Mouse (Mus musculus): Measurements from ENCODE around the gene Elmsan1. TPM values are rescaled to one million over a fixed set of nuclear protein-coding genes. Genes with fewer than 3 reads are reported as not detected.

Gene Elmsan1
- polyA plus RNA-seq, 1 experiment from 2014 or later, result 11.1 TPM

DNA sequence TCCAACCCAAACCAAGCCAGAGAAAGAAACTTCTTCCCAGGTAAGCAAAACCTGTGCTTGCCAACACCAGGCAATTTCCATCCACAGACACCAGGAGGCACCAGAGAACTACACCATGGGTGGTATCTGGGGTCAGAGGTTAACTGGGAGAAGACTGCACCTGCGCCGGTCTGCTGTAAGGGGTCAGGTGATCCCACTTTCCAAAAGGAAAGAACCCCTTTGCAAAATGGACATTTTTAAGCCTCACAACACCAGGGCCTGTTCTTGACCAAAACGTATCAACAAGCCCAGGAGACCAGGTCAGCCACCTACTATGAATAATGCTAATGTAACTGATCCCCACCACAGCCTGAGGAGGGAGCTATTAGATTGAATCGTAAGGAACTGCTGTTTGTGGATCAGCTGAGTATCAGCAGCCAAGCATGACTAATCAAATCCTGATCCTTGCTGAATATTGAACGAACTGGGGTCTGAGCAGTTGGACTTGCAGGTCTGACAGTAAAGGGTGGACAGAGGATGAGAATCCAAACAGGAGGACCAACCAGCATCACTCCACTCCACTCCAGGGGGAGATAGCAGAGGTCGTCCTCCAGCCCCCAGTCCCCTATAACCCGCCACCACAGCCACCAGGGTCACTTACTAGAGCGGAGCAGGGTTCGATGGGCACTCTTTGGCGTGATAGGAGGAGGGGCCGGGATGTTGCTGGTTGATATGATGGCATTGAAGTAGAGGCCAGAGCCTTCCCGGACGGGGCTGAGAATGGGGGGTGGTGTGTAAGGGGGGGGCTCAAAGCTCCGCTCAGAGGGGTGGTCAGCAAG lies 56.9 kb downstream of the Elmsan1 start:
- H3K9ac ChIP-seq (ENCODE audit: low read length), result no peak overlapping the region
- no peaks in the 10 kb centered on the region for H3K9me3 ChIP-seq (ENCODE audit: control insufficient read depth, low read length)
- H3K4me1 ChIP-seq (replicated peaks; ENCODE audit: control insufficient read depth, insufficient read depth, low read length), result peaks cover 8% of the 10 kb centered on the region
- WGBS, result 69% methylated on average over 14 of the region's 14 CpGs
- ATAC-seq (ENCODE audit: low read depth), result peak; percentile 19; the same call in 1 of the 2 replicates
- H3K4me2 ChIP-seq (ENCODE audit: low read depth, low read length), result no peak overlapping the region
- H3K27ac ChIP-seq (ENCODE audit: low read length), result peak overlapping the region; percentile 25; the same call in 1 of the 2 replicates
- H3K36me3 ChIP-seq (ENCODE audit: control insufficient read depth, insufficient read depth, low read length), result peaks cover 35% of the 10 kb centered on the region
- H3K27me3 ChIP-seq (ENCODE audit: control insufficient read depth, insufficient read depth, low read depth, low read length), result no peaks in the 10 kb centered on the region
- H3K4me3 ChIP-seq (ENCODE audit: low read length), result no peak overlapping the region

- Histone ChIP-seq H3K36me3 (ENCODE audit: control insufficient read depth, insufficient read depth, low read length) (peaks cover 41% of the 10 kb centered on the region), H3K9ac (ENCODE audit: low read length) (no peak overlapping the region), H3K27ac (ENCODE audit: low read length) (peak overlapping the region; percentile 25; the same call in 1 of the 2 replicates), H3K4me1 (replicated peaks; ENCODE audit: control insufficient read depth, insufficient read depth, low read length) (peaks cover 7% of the 10 kb centered on the region), H3K4me3 (ENCODE audit: low read length) (no peak overlapping the region), H3K4me2 (ENCODE audit: low read depth, low read length) (no peak overlapping the region), H3K9me3 (ENCODE audit: control insufficient read depth, low read length) (no peaks in the 10 kb centered on the region), H3K27me3 (ENCODE audit: control insufficient read depth, insufficient read depth, low read depth, low read length) (no peaks in the 10 kb centered on the region)
- 0 out of 2 replicates have a peak, but pooled peaks have one; percentile 24 for ATAC-seq (ENCODE audit: low read depth)
- WGBS, result 29% methylated on average over 8 of the region's 8 CpGs
Measured at GRCm38 (mm10) chr12:84161116-84161515, 57.6 kb downstream of the Elmsan1 start.

DNA sequence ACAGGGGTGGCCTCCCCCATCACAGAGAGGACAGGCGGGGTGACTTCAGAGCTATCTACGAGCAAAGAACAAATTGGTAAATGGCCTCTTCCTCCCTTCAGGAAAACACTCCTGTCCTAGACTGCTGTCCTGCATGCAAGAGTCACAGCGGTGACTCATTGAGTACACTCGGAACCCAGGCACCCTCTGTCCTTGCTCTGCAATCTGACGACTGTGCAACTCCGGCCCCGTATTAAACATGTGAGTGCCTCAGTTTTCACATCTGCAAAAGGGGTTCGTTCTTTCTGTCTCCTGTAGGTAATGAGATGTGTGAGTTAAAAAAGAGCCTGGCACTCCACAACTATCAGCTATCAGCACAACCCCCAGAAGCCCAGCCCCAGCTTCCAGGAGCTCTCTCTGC lies 58.2 kb downstream of the Elmsan1 start:
- Histone ChIP-seq H3K9me3 (ENCODE audit: control insufficient read depth, low read length) (no peaks in the 10 kb centered on the region), H3K9ac (ENCODE audit: low read length) (no peak overlapping the region), H3K4me2 (ENCODE audit: low read depth, low read length) (no peak overlapping the region), H3K27me3 (ENCODE audit: control insufficient read depth, insufficient read depth, low read depth, low read length) (no peaks in the 10 kb centered on the region), H3K27ac (ENCODE audit: low read length) (no peak overlapping the region), H3K4me1 (replicated peaks; ENCODE audit: control insufficient read depth, insufficient read depth, low read length) (peaks cover 3% of the 10 kb centered on the region), H3K4me3 (ENCODE audit: low read length) (no peak overlapping the region), H3K36me3 (ENCODE audit: control insufficient read depth, insufficient read depth, low read length) (peaks cover 43% of the 10 kb centered on the region)
- no peak for ATAC-seq (ENCODE audit: low read depth)
- WGBS, result 94% methylated on average over 8 of the region's 8 CpGs

GRCm38 (mm10) chr12:84158156-84158555 lies 60.5 kb downstream of the Elmsan1 start:
- ATAC-seq (ENCODE audit: low read depth), result no peak
- WGBS, result 84% methylated on average over 14 of the region's 14 CpGs
- no peak overlapping the region for H3K9ac ChIP-seq (ENCODE audit: low read length)
- no peaks in the 10 kb centered on the region for H3K27me3 ChIP-seq (ENCODE audit: control insufficient read depth, insufficient read depth, low read depth, low read length)
- H3K4me3 ChIP-seq (ENCODE audit: low read length), result no peak overlapping the region
- H3K4me2 ChIP-seq (ENCODE audit: low read depth, low read length), result no peak overlapping the region
- peaks cover 3% of the 10 kb centered on the region for H3K4me1 ChIP-seq (replicated peaks; ENCODE audit: control insufficient read depth, insufficient read depth, low read length)
- H3K36me3 ChIP-seq (ENCODE audit: control insufficient read depth, insufficient read depth, low read length), result peaks cover 46% of the 10 kb centered on the region
- no peak overlapping the region for H3K27ac ChIP-seq (ENCODE audit: low read length)
- no peaks in the 10 kb centered on the region for H3K9me3 ChIP-seq (ENCODE audit: control insufficient read depth, low read length)

DNA sequence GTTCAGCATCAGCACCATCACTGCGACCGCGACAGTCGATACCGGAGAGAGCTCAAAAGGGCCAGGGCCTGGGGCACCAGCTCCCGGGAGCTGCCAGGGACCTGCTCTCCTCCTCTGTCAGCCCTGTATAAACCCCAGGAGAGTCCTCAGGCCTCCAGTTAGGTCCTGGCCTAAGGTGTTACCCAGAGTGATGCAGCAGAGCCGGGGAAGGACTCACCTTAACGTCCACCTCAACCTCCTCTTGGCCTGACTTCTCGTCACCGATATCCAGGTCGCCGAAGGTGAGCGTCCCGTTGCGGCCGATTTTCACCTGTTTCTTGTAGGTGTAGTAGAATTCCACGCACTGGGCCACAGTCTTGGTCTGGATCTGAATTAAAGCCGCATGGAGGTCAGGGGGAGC lies 62.5 kb downstream of the Elmsan1 start:
- Histone ChIP-seq H3K27ac (ENCODE audit: low read length) (no peak overlapping the region), H3K9ac (ENCODE audit: low read length) (no peak overlapping the region), H3K4me2 (ENCODE audit: low read depth, low read length) (no peak overlapping the region), H3K4me3 (ENCODE audit: low read length) (no peak overlapping the region), H3K27me3 (ENCODE audit: control insufficient read depth, insufficient read depth, low read depth, low read length) (no peaks in the 10 kb centered on the region), H3K4me1 (replicated peaks; ENCODE audit: control insufficient read depth, insufficient read depth, low read length) (peaks cover 3% of the 10 kb centered on the region), H3K36me3 (ENCODE audit: control insufficient read depth, insufficient read depth, low read length) (peaks cover 48% of the 10 kb centered on the region), H3K9me3 (ENCODE audit: control insufficient read depth, low read length) (no peaks in the 10 kb centered on the region)
- ATAC-seq (ENCODE audit: low read depth), result no peak
- WGBS, result 90% methylated on average over 18 of the region's 18 CpGs

DNA sequence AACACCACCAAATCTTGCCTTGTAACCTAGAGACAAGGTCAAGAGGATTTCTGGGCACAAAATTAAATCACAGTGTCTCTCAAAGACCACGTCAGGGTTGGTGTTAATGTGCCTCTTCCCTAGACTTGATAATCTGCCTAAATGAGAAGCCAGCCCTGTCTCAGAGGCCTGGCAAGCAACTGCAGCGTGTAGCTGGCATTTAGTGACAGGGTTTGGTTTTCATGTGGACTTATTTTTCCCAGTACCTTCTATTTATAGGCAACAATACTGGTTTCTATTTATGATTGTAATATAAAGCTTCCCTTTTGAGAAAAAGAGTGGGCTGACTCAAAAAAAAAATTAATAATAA lies 63.2 kb downstream of the Elmsan1 start:
- 63% methylated on average over 2 of the region's 2 CpGs for WGBS
- no peak overlapping the region for H3K27ac ChIP-seq (ENCODE audit: low read length)

GRCm38 (mm10) chr12:84154786-84155522 lies 63.7 kb downstream of the Elmsan1 start:
- H3K9ac ChIP-seq (ENCODE audit: low read length), result no peak overlapping the region
- H3K27ac ChIP-seq (ENCODE audit: low read length), result no peak overlapping the region
- no peaks in the 10 kb centered on the region for H3K9me3 ChIP-seq (ENCODE audit: control insufficient read depth, low read length)
- 53% methylated on average over 11 of the region's 11 CpGs for WGBS
- no peaks in the 10 kb centered on the region for H3K27me3 ChIP-seq (ENCODE audit: control insufficient read depth, insufficient read depth, low read depth, low read length)
- ATAC-seq (ENCODE audit: low read depth), result peak; percentile 27; the same call in 1 of the 2 replicates
- peaks cover 44% of the 10 kb centered on the region for H3K36me3 ChIP-seq (ENCODE audit: control insufficient read depth, insufficient read depth, low read length)
- H3K4me3 ChIP-seq (ENCODE audit: low read length), result no peak overlapping the region
- H3K4me1 ChIP-seq (replicated peaks; ENCODE audit: control insufficient read depth, insufficient read depth, low read length), result peaks cover 7% of the 10 kb centered on the region
- H3K4me2 ChIP-seq (ENCODE audit: low read depth, low read length), result no peak overlapping the region

More for the DNA sequence above, 63.2 kb downstream of the Elmsan1 start:
- no peak overlapping the region for H3K9ac ChIP-seq (ENCODE audit: low read length)
- ATAC-seq (ENCODE audit: low read depth), result no peak
- no peaks in the 10 kb centered on the region for H3K9me3 ChIP-seq (ENCODE audit: control insufficient read depth, low read length)
- H3K4me3 ChIP-seq (ENCODE audit: low read length), result no peak overlapping the region
- peaks cover 7% of the 10 kb centered on the region for H3K4me1 ChIP-seq (replicated peaks; ENCODE audit: control insufficient read depth, insufficient read depth, low read length)
- H3K4me2 ChIP-seq (ENCODE audit: low read depth, low read length), result no peak overlapping the region
- H3K36me3 ChIP-seq (ENCODE audit: control insufficient read depth, insufficient read depth, low read length), result peaks cover 46% of the 10 kb centered on the region
- no peaks in the 10 kb centered on the region for H3K27me3 ChIP-seq (ENCODE audit: control insufficient read depth, insufficient read depth, low read depth, low read length)

DNA sequence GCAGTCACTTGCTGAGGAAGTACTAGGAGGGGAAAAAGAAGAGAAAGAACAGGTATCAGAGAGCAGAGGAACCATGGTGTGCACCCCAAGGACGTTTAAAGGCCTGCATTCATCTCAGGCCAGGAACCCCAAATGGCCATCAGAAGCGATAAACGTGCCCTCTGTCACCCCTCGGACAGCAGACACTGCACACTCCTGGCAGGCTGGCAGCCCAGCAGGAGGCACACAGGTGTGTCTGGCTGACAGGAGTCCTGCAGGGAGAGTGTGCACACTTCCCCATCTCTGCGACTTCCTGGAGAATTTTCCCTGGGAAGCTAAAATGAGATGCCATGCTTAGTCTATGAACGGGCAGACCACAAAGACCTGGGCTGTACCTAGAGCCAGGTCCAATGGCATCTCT lies 65.3 kb downstream of the Elmsan1 start:
- Histone ChIP-seq H3K9ac (ENCODE audit: low read length) (no peak overlapping the region), H3K9me3 (ENCODE audit: control insufficient read depth, low read length) (no peaks in the 10 kb centered on the region), H3K27me3 (ENCODE audit: control insufficient read depth, insufficient read depth, low read depth, low read length) (no peaks in the 10 kb centered on the region), H3K36me3 (ENCODE audit: control insufficient read depth, insufficient read depth, low read length) (peaks cover 33% of the 10 kb centered on the region), H3K27ac (ENCODE audit: low read length) (no peak overlapping the region), H3K4me1 (replicated peaks; ENCODE audit: control insufficient read depth, insufficient read depth, low read length) (peaks cover 10% of the 10 kb centered on the region), H3K4me3 (ENCODE audit: low read length) (no peak overlapping the region), H3K4me2 (ENCODE audit: low read depth, low read length) (no peak overlapping the region)
- 78% methylated on average over 6 of the region's 6 CpGs for WGBS
- no peak for ATAC-seq (ENCODE audit: low read depth)

DNA sequence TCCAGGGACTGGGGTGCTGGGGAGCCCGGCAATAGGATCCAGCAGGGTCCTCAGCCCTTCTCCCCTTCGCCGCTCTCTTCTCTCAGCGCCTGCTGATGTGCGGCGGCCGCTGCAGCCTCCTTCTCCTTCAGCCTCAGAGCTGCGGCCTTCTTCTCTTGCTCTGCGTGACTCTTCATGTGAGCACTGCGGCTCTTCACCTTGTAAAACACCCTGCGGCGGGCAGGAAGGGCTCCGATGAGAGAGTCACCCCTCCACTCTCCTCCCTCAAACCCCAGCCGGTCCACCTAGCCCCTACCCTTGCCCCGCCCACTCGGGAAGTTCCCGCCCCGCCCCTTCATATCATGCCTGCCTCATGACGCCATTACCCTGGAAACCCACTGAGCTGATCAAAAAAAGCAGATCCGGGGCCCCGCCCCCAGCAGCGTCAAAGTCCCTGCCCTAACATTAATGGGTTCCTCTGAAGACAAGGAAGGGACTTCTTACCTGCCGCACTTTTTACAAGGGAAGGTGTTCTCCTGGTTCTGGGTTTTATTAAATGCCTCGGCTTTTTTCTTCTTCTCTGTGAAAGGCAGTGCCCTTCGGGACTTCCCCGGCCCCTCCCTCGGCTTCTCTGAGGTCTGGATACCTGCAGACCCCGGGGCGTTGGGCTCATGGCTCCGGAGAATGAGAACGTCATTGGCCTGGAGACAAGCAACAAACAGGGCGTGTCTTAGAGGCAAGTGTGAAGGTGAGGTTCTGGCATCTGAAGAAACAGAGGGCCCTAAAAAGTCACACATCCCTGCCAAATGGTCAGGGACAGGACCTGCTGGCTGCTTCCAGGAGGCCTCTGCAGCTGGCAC lies 66.1 kb downstream of the Elmsan1 start:
- H3K4me3 ChIP-seq (ENCODE audit: low read length), result no peak overlapping the region
- peaks cover 28% of the 10 kb centered on the region for H3K36me3 ChIP-seq (ENCODE audit: control insufficient read depth, insufficient read depth, low read length)
- H3K9me3 ChIP-seq (ENCODE audit: control insufficient read depth, low read length), result no peaks in the 10 kb centered on the region
- no peak overlapping the region for H3K4me2 ChIP-seq (ENCODE audit: low read depth, low read length)
- H3K4me1 ChIP-seq (replicated peaks; ENCODE audit: control insufficient read depth, insufficient read depth, low read length), result peaks cover 10% of the 10 kb centered on the region
- 65% methylated on average over 31 of the region's 32 CpGs for WGBS
- no peak overlapping the region for H3K9ac ChIP-seq (ENCODE audit: low read length)
- no peak overlapping the region for H3K27ac ChIP-seq (ENCODE audit: low read length)
- H3K27me3 ChIP-seq (ENCODE audit: control insufficient read depth, insufficient read depth, low read depth, low read length), result no peaks in the 10 kb centered on the region
- no peak for ATAC-seq (ENCODE audit: low read depth)

Measured in lung, embryonic 16.5 days (tissue).